Mouse (Mus musculus) forebrain, embryonic 16.5 days (tissue): ENCODE measurements around the gene Fam181a. TPM values are rescaled to one million over a fixed set of nuclear protein-coding genes. Genes with fewer than 3 reads are reported as not detected.

Experiments
- ATAC-seq: fragments of 200-750 bp; cut with Nextera tagmentation; 2 replicates; pipeline ENCODE4 v1.8.0; 2017; ENCODE audit warnings: mild to moderate bottlenecking, moderate library complexity
- H3K27ac ChIP-seq: fragments of 300-500 bp; sonication (generic); 2 replicates; pipeline ENCODE4 v1.5.1; 2014; ENCODE audit warnings: low read length, control low read depth
- H3K27me3 ChIP-seq: fragments of 300-500 bp; sonication (generic); replicated peaks from 2 replicates; pipeline ENCODE4 v1.6.1; 2014; ENCODE audit warnings: low read length; ENCODE audit not compliant: control insufficient read depth, insufficient read depth
- H3K36me3 ChIP-seq: fragments of 300-500 bp; sonication (generic); 2 replicates; pipeline ENCODE4 v1.6.1; 2014; ENCODE audit not compliant: control insufficient read depth, insufficient read depth
- H3K4me1 ChIP-seq: fragments of 300-500 bp; sonication (generic); replicated peaks from 2 replicates; pipeline ENCODE4 v1.6.1; 2014; ENCODE audit warnings: low read length; ENCODE audit not compliant: control insufficient read depth, insufficient read depth
- H3K4me2 ChIP-seq: fragments of 300-500 bp; sonication (generic); 2 replicates; pipeline ENCODE4 v1.6.1; 2014; ENCODE audit warnings: mild to moderate bottlenecking, low read length, control low read depth
- H3K4me3 ChIP-seq: fragments of 300-500 bp; sonication (generic); replicated peaks from 2 replicates; pipeline ENCODE4 v1.5.1; 2014; ENCODE audit warnings: mild to moderate bottlenecking, low read length, control low read depth
- H3K9ac ChIP-seq: fragments of 300-500 bp; sonication (generic); replicated peaks from 2 replicates; pipeline ENCODE4 v1.6.1; 2014; ENCODE audit warnings: low read depth, low read length, control low read depth
- H3K9me3 ChIP-seq: fragments of 300-500 bp; sonication (generic); 2 replicates; pipeline ENCODE4 v1.6.1; 2016; ENCODE audit warnings: low read length; ENCODE audit not compliant: control insufficient read depth
- WGBS: fragments of 180-500 bp; shearing (Covaris S2); extraction: QIAGEN DNeasy Blood & Tissue Kit; methylation state at CpG from one replicate; pipeline ENCODE4 v1.1.7; 2014; 5-methylcytosine and 5-hydroxymethylcytosine counted together
- polyA plus RNA-seq: library from polyadenylated mRNA; unstranded; fragments of >200 nt; fragmentation: Nextera tagmentation; extraction: Ambion mirVana; gene quantifications from 2 replicates; pipeline ENCODE4 v1.2.1, GENCODE M21; 2015

The Fam181a gene
- polyA plus RNA-seq, 1 experiment from 2014 or later: 3.0 TPM

- 42% methylated on average over 7 of the region's 7 CpGs for WGBS
Measured at GRCm38 (mm10) chr12:103327107-103327506, 16.3 kb downstream of the Fam181a start.

GRCm38 (mm10) chr12:103328448-103329191, 17.8 kb downstream of the Fam181a start:
- H3K9ac ChIP-seq: no peak overlapping the region
- peaks cover 2% of the 10 kb centered on the region; the same call in 1 of the 2 replicates for H3K27me3 ChIP-seq
- WGBS: 59% methylated on average over 7 of the region's 7 CpGs
- no peak for ATAC-seq
- peaks cover 8% of the 10 kb centered on the region; the same call in 1 of the 2 replicates for H3K4me1 ChIP-seq
- no peak overlapping the region for H3K27ac ChIP-seq
- H3K36me3 ChIP-seq: no peaks in the 10 kb centered on the region
- H3K4me2 ChIP-seq: no peak overlapping the region
- H3K4me3 ChIP-seq: no peak overlapping the region
- no peaks in the 10 kb centered on the region for H3K9me3 ChIP-seq

More at GRCm38 (mm10) chr12:103327107-103327506, 16.3 kb downstream of the Fam181a start:
- no peak overlapping the region for H3K4me3 ChIP-seq
- no peak overlapping the region for H3K27ac ChIP-seq
- H3K4me1 ChIP-seq: peaks cover 8% of the 10 kb centered on the region; the same call in 1 of the 2 replicates
- no peak overlapping the region for H3K9ac ChIP-seq
- no peak for ATAC-seq
- H3K4me2 ChIP-seq: no peak overlapping the region
- H3K27me3 ChIP-seq: peaks cover 2% of the 10 kb centered on the region; the same call in 1 of the 2 replicates
- no peaks in the 10 kb centered on the region for H3K9me3 ChIP-seq
- H3K36me3 ChIP-seq: no peaks in the 10 kb centered on the region

- Histone ChIP-seq H3K4me3 (no peak overlapping the region), H3K36me3 (no peaks in the 10 kb centered on the region), H3K27ac (no peak overlapping the region), H3K4me2 (no peak overlapping the region), H3K4me1 (no peaks in the 10 kb centered on the region), H3K9me3 (no peaks in the 10 kb centered on the region), H3K9ac (no peak overlapping the region), H3K27me3 (no peaks in the 10 kb centered on the region)
- WGBS: 69% methylated on average over 4 of the region's 4 CpGs
- ATAC-seq: no peak
Measured at GRCm38 (mm10) chr12:103331491-103331890, 20.7 kb downstream of the Fam181a start.

GRCm38 (mm10) chr12:103332879-103333278, 22.1 kb downstream of the Fam181a start:
- H3K27me3 ChIP-seq: no peaks in the 10 kb centered on the region
- H3K9ac ChIP-seq: no peak overlapping the region
- H3K4me2 ChIP-seq: no peak overlapping the region
- no peak overlapping the region for H3K27ac ChIP-seq
- WGBS: 83% methylated on average over 2 of the region's 2 CpGs
- no peaks in the 10 kb centered on the region for H3K36me3 ChIP-seq
- H3K4me3 ChIP-seq: no peak overlapping the region
- H3K9me3 ChIP-seq: no peaks in the 10 kb centered on the region
- no peak for ATAC-seq
- no peaks in the 10 kb centered on the region for H3K4me1 ChIP-seq

- H3K9me3 ChIP-seq: no peaks in the 10 kb centered on the region
- H3K4me3 ChIP-seq: no peak overlapping the region
- H3K36me3 ChIP-seq: no peaks in the 10 kb centered on the region
- no peaks in the 10 kb centered on the region for H3K27me3 ChIP-seq
- H3K4me1 ChIP-seq: no peaks in the 10 kb centered on the region
- no peak for ATAC-seq
- H3K27ac ChIP-seq: no peak overlapping the region
- H3K9ac ChIP-seq: no peak overlapping the region
- no peak overlapping the region for H3K4me2 ChIP-seq
- WGBS: 97% methylated on average over 15 of the region's 15 CpGs
Measured at GRCm38 (mm10) chr12:103333426-103333825, 22.7 kb downstream of the Fam181a start.

GRCm38 (mm10) chr12:103336766-103337165, 26.0 kb downstream of the Fam181a start:
- no peaks in the 10 kb centered on the region for H3K9me3 ChIP-seq
- no peaks in the 10 kb centered on the region for H3K4me1 ChIP-seq
- no peak for ATAC-seq
- 90% methylated on average over 3 of the region's 3 CpGs for WGBS
- H3K4me3 ChIP-seq: no peak overlapping the region
- no peaks in the 10 kb centered on the region for H3K36me3 ChIP-seq
- no peak overlapping the region for H3K9ac ChIP-seq
- no peak overlapping the region for H3K4me2 ChIP-seq
- H3K27me3 ChIP-seq: no peaks in the 10 kb centered on the region
- no peak overlapping the region for H3K27ac ChIP-seq

GRCm38 (mm10) chr12:103338162-103338798, 27.5 kb downstream of the Fam181a start:
- ATAC-seq: no peak
- H3K4me3 ChIP-seq: no peak overlapping the region
- no peaks in the 10 kb centered on the region for H3K4me1 ChIP-seq
- H3K27ac ChIP-seq: no peak overlapping the region
- H3K36me3 ChIP-seq: no peaks in the 10 kb centered on the region
- H3K9me3 ChIP-seq: no peaks in the 10 kb centered on the region
- H3K4me2 ChIP-seq: no peak overlapping the region
- 80% methylated on average over 14 of the region's 14 CpGs for WGBS
- no peaks in the 10 kb centered on the region for H3K27me3 ChIP-seq
- H3K9ac ChIP-seq: no peak overlapping the region

- 93% methylated on average over 5 of the region's 5 CpGs for WGBS
- no peak overlapping the region for H3K9ac ChIP-seq
- no peaks in the 10 kb centered on the region for H3K36me3 ChIP-seq
- ATAC-seq: no peak
- no peak overlapping the region for H3K4me3 ChIP-seq
- H3K27ac ChIP-seq: no peak overlapping the region
- H3K4me1 ChIP-seq: no peaks in the 10 kb centered on the region
- no peak overlapping the region for H3K4me2 ChIP-seq
- H3K9me3 ChIP-seq: no peaks in the 10 kb centered on the region
- H3K27me3 ChIP-seq: no peaks in the 10 kb centered on the region
Measured at GRCm38 (mm10) chr12:103341212-103341611, 30.4 kb downstream of the Fam181a start.

- Histone ChIP-seq H3K4me1 (no peaks in the 10 kb centered on the region), H3K27me3 (no peaks in the 10 kb centered on the region), H3K4me2 (no peak overlapping the region), H3K4me3 (no peak overlapping the region), H3K36me3 (no peaks in the 10 kb centered on the region), H3K9ac (no peak overlapping the region), H3K9me3 (no peaks in the 10 kb centered on the region), H3K27ac (no peak overlapping the region)
- WGBS: 77% methylated on average over 8 of the region's 8 CpGs
- ATAC-seq: no peak
Measured at GRCm38 (mm10) chr12:103343456-103343855, 32.7 kb downstream of the Fam181a start.
